Mouse (Mus musculus): ENCODE results near the gene Nfia.

The Nfia gene

GRCm38 (mm10) chr4:97912155-97912554 is 139.6 kb downstream of the Nfia start:
- DNase-seq (ENCODE audit: low spot score) = no peak

- DNase-seq (ENCODE audit: low spot score) = no peak
Observed at GRCm38 (mm10) chr4:97912560-97912959, 140.0 kb downstream of the Nfia start.

- DNase-seq (ENCODE audit: low spot score) = no peak
Observed at GRCm38 (mm10) chr4:97914348-97914747, 141.8 kb downstream of the Nfia start.

GRCm38 (mm10) chr4:97914761-97915160 is 142.2 kb downstream of the Nfia start:
- no peak for DNase-seq (ENCODE audit: low spot score)

GRCm38 (mm10) chr4:97917568-97917967 is 145.0 kb downstream of the Nfia start:
- no peak for DNase-seq (ENCODE audit: low spot score)

GRCm38 (mm10) chr4:97918675-97919074 is 146.1 kb downstream of the Nfia start:
- DNase-seq (ENCODE audit: low spot score) = no peak

GRCm38 (mm10) chr4:97919773-97920172 is 147.2 kb downstream of the Nfia start:
- no peak for DNase-seq (ENCODE audit: low spot score)

GRCm38 (mm10) chr4:97920287-97921079 is 147.9 kb downstream of the Nfia start:
- DNase-seq (ENCODE audit: low spot score) = peak; percentile 30

GRCm38 (mm10) chr4:97921682-97922081 is 149.1 kb downstream of the Nfia start:
- DNase-seq (ENCODE audit: low spot score) = no peak

- no peak for DNase-seq (ENCODE audit: low spot score)
Observed at GRCm38 (mm10) chr4:97923248-97923647, 150.7 kb downstream of the Nfia start.

- DNase-seq (ENCODE audit: low spot score) = peak; percentile 47
Observed at GRCm38 (mm10) chr4:97923876-97924316, 151.4 kb downstream of the Nfia start.

- no peak for DNase-seq (ENCODE audit: low spot score)
Observed at GRCm38 (mm10) chr4:97924414-97924813, 151.9 kb downstream of the Nfia start.

GRCm38 (mm10) chr4:97924855-97925254 is 152.3 kb downstream of the Nfia start:
- DNase-seq (ENCODE audit: low spot score) = no peak

GRCm38 (mm10) chr4:97925644-97926043 is 153.1 kb downstream of the Nfia start:
- DNase-seq (ENCODE audit: low spot score) = no peak

GRCm38 (mm10) chr4:97926607-97927308 is 154.2 kb downstream of the Nfia start:
- peak; percentile 25 for DNase-seq (ENCODE audit: low spot score)

GRCm38 (mm10) chr4:97927309-97927656 is 154.7 kb downstream of the Nfia start:
- no peak for DNase-seq (ENCODE audit: low spot score)

GRCm38 (mm10) chr4:97936371-97936770 is 163.8 kb downstream of the Nfia start:
- no peak for DNase-seq (ENCODE audit: low spot score)

GRCm38 (mm10) chr4:97936912-97937311 is 164.4 kb downstream of the Nfia start:
- no peak for DNase-seq (ENCODE audit: low spot score)

- no peak for DNase-seq (ENCODE audit: low spot score)
Observed at GRCm38 (mm10) chr4:97939492-97939891, 167.0 kb downstream of the Nfia start.

GRCm38 (mm10) chr4:97939920-97940520 is 167.5 kb downstream of the Nfia start:
- DNase-seq (ENCODE audit: low spot score) = no peak

- no peak for DNase-seq (ENCODE audit: low spot score)
Observed at GRCm38 (mm10) chr4:97941616-97942015, 169.1 kb downstream of the Nfia start.

GRCm38 (mm10) chr4:97944309-97944708 is 171.8 kb downstream of the Nfia start:
- DNase-seq (ENCODE audit: low spot score) = no peak

- DNase-seq (ENCODE audit: low spot score) = no peak
Observed at GRCm38 (mm10) chr4:97947484-97947883, 174.9 kb downstream of the Nfia start.

Data from ovary, postnatal 14 days (tissue).